Mouse (Mus musculus) limb, embryonic 10.5 days (tissue): ENCODE results near the gene Arhgap42. TPM values are rescaled to one million over a fixed set of nuclear protein-coding genes. Genes with fewer than 3 reads are reported as not detected.

Experiments used
- DNase-seq: peaks from one replicate; pipeline ENCODE4 v3.0.0-alpha.2; 2017; ENCODE audit warnings: low spot score
- H3K27ac ChIP-seq: fragments of 300-500 bp; sonication (generic); 2 replicates; pipeline ENCODE4 v1.5.1; 2016; ENCODE audit warnings: mild to moderate bottlenecking
- H3K27me3 ChIP-seq: fragments of 300-500 bp; sonication (generic); 2 replicates; pipeline ENCODE4 v1.6.1; 2016; ENCODE audit warnings: low read depth, mild to moderate bottlenecking; ENCODE audit not compliant: poor library complexity, severe bottlenecking
- H3K36me3 ChIP-seq: fragments of 300-500 bp; sonication (generic); 2 replicates; pipeline ENCODE4 v1.6.1; 2016; ENCODE audit warnings: mild to moderate bottlenecking, moderate library complexity
- H3K4me1 ChIP-seq: fragments of 300-500 bp; sonication (generic); 2 replicates; pipeline ENCODE4 v1.6.1; 2016
- H3K4me3 ChIP-seq: fragments of 300-500 bp; sonication (generic); 2 replicates; pipeline ENCODE4 v1.5.1; 2016; ENCODE audit warnings: mild to moderate bottlenecking, moderate library complexity
- H3K9me3 ChIP-seq: fragments of 300-500 bp; sonication (generic); replicated peaks from 2 replicates; pipeline ENCODE4 v1.6.1; 2016; ENCODE audit warnings: mild to moderate bottlenecking
- WGBS: fragments of 180-500 bp; shearing (Covaris S2); methylation state at CpG from one replicate; pipeline ENCODE4 v1.1.7; 2016; 5-methylcytosine and 5-hydroxymethylcytosine counted together
- polyA plus RNA-seq: library from polyadenylated mRNA; unstranded; fragments of >200 nt; fragmentation: Nextera tagmentation; extraction: Ambion mirVana; gene quantifications from 2 replicates; pipeline ENCODE4 v1.2.1, GENCODE M21; 2016

The Arhgap42 gene
- polyA plus RNA-seq, 1 experiment from 2014 or later, result 43.1 TPM

DNA sequence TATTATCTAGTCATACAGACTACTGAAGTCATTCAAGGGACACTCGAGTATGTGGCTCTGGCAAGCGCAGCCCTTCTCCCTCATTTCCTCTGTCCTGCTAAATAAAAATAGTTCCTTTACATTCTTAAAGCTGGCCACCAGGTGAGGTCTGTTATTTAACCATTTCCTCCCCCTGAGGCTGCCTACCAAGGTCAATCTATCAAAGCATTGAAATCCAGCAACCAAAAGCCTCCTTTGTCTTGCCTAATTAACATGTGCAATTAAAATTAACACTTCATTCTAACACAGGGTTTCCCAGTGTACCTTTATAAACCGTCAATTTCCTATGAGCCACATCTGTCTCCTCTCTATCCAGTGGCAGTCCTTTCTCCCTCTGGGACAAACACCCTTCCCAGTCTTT is 78.2 kb downstream of the Arhgap42 start:
- H3K27ac ChIP-seq, result no peak overlapping the region
- H3K4me3 ChIP-seq, result no peak overlapping the region
- DNase-seq, result no peak
- no peaks in the 10 kb centered on the region for H3K9me3 ChIP-seq
- 0 out of 2 replicates have a peak, but pooled peaks cover 2% of the 10 kb centered on the region for H3K36me3 ChIP-seq
- peaks cover 24% of the 10 kb centered on the region for H3K4me1 ChIP-seq
- WGBS, result 45% methylated on average over 3 of the region's 3 CpGs
- no peaks in the 10 kb centered on the region for H3K27me3 ChIP-seq

DNA sequence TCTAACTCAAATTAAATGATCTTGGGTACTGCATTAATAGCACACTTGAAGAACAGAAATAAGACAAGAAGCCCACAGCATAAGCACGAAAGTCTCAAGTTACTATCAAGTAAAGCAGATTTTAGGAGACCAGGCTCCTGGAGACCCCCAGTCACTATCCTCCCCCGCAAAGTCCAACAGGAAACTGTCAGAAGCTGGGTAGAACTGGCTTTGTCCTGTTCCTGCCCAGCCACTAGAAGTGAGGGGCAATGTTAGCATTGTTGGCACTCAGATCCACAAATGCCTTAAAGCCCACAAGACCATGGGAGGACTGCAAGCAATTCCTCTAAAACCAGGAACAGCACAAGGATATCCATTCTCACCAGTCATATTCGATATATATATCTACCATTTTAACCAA is 80.7 kb downstream of the Arhgap42 start:
- no peaks in the 10 kb centered on the region for H3K27me3 ChIP-seq
- WGBS, result 93% methylated on average over 3 of the region's 3 CpGs
- H3K4me3 ChIP-seq, result no peak overlapping the region
- H3K27ac ChIP-seq, result no peak overlapping the region
- no peaks in the 10 kb centered on the region for H3K9me3 ChIP-seq
- 0 out of 2 replicates have a peak, but pooled peaks cover 2% of the 10 kb centered on the region for H3K36me3 ChIP-seq
- no peak for DNase-seq
- peaks cover 24% of the 10 kb centered on the region for H3K4me1 ChIP-seq

DNA sequence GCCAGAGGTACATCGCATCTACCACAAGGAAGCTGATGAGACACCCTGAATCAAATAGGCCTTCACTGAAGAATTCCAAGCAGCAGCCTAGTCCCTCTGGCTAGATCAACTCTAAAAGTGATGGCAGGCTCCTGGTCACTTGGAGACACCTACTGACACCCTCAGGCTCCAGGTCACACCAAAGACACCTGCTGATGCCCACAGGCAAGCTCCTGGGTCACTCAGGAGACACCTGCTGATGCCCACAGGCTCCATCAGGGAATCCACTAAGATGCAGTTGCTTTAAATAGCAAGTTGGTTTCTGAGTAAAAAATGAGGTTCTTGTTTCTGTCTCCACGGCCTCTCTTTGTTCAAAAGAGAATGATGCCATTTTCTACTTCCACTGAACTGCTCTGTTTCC is 81.5 kb downstream of the Arhgap42 start:
- no peak for DNase-seq
- H3K27me3 ChIP-seq, result no peaks in the 10 kb centered on the region
- H3K4me1 ChIP-seq, result peaks cover 24% of the 10 kb centered on the region
- 88% methylated on average over 2 of the region's 2 CpGs for WGBS
- no peak overlapping the region for H3K4me3 ChIP-seq
- no peaks in the 10 kb centered on the region for H3K9me3 ChIP-seq
- no peaks in the 10 kb centered on the region for H3K36me3 ChIP-seq
- H3K27ac ChIP-seq, result no peak overlapping the region

DNA sequence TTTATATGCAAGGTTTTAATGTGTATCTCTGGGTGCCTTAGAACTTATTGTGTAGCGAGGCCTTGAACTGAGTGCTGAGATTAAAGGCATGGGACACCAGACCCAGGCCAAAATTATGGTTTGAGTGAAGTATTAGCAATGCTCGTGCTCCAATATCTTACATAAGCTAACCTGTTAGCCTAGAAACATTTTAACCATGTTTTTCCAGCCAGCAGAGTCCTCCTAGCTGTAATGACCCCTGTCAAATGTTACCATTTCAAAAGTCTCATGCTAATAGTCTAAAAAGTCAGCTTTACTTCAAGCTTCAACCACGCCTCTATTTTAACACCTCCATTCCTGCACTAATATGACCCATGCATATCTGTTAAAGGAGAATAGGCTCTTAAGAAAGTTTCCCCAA is 84.3 kb downstream of the Arhgap42 start:
- Histone ChIP-seq H3K27me3 (no peaks in the 10 kb centered on the region), H3K4me3 (no peak overlapping the region), H3K9me3 (no peaks in the 10 kb centered on the region), H3K4me1 (peaks cover 11% of the 10 kb centered on the region), H3K27ac (no peak overlapping the region), H3K36me3 (no peaks in the 10 kb centered on the region)
- DNase-seq, result no peak
- WGBS, result 93% methylated on average over 3 of the region's 3 CpGs

DNA sequence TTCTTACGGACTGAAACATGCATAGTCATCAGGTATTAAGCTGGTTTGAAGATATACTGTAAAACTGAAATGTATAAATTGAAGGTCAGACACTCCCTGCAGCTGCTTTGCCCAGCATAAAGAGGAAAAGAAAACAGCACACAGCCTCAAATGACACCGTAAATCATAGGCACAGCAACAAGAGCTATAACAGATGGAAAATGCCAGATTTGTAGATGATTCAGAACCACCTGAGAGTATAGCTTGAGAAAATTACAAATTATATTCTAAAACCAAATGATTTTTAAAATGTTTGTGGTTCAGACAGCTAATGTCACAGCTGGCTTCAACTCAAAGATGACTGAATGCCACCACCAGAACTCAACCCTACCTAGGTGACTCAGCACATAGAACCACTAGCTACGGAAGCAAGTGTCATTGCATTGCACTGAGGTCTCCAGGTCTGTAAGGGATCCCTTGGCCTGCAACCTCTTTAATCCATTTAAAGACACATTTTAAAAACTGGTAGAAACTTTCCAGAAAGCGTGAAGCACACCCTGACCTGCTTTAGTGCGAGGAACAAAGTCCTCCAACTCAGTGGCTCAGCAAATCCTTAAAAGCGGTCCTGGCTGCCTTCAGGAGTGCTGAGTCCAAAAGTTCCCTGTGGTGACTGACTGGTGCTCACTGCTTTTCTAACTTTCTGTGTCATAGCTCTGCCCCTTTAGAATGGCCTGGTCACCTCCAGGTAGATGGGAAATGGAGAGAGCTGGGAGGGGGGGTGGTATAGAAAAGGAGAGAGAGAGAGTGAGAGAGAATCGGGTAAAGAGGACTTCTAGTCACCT is 94.4 kb downstream of the Arhgap42 start:
- Histone ChIP-seq H3K4me3 (no peak overlapping the region), H3K9me3 (no peaks in the 10 kb centered on the region), H3K36me3 (no peaks in the 10 kb centered on the region), H3K27me3 (no peaks in the 10 kb centered on the region), H3K4me1 (peaks cover 48% of the 10 kb centered on the region), H3K27ac (no peak overlapping the region)
- DNase-seq, result no peak
- 94% methylated on average over 7 of the region's 7 CpGs for WGBS

DNA sequence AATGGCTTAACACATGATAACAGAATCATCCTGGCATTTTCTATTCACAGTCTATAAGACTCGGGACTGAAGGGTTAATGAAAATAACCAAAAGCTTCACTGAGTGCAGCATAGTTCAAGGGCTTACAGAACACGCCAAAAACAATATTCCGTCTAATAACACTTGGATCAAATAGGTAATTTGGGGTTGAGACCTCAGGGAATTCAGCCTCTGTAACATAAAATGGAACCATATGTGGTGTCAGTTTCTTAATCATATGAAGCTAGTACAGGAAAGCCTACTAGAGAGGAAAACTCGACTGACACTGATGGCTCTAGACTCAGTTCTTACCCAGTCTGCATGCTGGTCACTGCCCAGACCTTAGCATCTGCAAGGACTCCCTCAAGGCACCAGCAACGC is 95.8 kb downstream of the Arhgap42 start:
- Histone ChIP-seq H3K27me3 (no peaks in the 10 kb centered on the region), H3K36me3 (no peaks in the 10 kb centered on the region), H3K27ac (no peak overlapping the region; the same call in 1 of the 2 replicates), H3K9me3 (no peaks in the 10 kb centered on the region), H3K4me3 (no peak overlapping the region), H3K4me1 (peaks cover 45% of the 10 kb centered on the region)
- no peak for DNase-seq
- 49% methylated on average over 5 of the region's 5 CpGs for WGBS

DNA sequence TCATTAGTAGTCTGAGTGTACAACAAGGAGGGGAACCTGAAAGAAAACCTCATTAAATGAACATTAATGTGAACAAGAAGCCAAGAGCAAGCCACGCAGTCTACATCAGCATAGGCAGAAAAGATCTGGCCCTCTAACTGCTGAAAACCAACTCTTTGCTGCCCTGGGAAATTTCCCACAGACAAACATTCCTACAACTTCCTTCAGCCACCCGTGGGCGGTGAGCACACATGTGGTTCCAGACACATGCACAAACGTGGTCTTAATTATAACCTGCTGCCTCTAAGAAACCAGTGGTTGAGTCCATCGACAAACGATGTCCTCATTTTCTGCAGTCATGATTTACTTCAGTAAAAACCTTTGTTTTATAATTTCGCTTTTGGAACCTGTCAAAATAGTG is 96.3 kb downstream of the Arhgap42 start:
- H3K4me3 ChIP-seq, result no peak overlapping the region
- no peaks in the 10 kb centered on the region for H3K9me3 ChIP-seq
- peaks cover 45% of the 10 kb centered on the region for H3K4me1 ChIP-seq
- peak; percentile 48 for DNase-seq
- H3K27me3 ChIP-seq, result no peaks in the 10 kb centered on the region
- H3K36me3 ChIP-seq, result no peaks in the 10 kb centered on the region
- 42% methylated on average over 7 of the region's 7 CpGs for WGBS
- peak overlapping the region; percentile 59; the same call in 1 of the 2 replicates for H3K27ac ChIP-seq

DNA sequence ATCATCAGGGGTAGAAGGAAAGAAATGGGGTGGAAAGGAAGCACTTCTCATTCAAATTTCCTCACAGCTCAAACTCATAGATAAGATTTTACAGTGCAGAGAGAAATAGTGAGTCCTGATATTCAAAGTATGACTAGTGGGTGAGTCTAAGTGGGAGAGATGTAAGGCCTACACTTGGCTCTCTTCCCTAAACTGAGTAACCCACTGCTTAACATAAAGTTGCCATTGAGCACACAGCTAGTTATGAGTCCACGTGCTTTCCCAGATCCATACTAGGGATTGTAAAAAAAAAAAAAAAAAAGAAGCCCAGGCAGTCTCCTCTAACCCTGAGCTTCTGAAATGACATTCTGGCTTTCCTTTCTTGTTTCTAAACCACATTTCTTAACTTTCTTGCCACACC is 96.8 kb downstream of the Arhgap42 start:
- H3K4me3 ChIP-seq, result no peak overlapping the region
- H3K9me3 ChIP-seq, result no peaks in the 10 kb centered on the region
- peaks cover 45% of the 10 kb centered on the region for H3K4me1 ChIP-seq
- no peaks in the 10 kb centered on the region for H3K27me3 ChIP-seq
- DNase-seq, result no peak
- peak overlapping the region; percentile 59; the same call in 1 of the 2 replicates for H3K27ac ChIP-seq
- H3K36me3 ChIP-seq, result no peaks in the 10 kb centered on the region
- WGBS, result 69% methylated on average over 1 of the region's 1 CpGs

DNA sequence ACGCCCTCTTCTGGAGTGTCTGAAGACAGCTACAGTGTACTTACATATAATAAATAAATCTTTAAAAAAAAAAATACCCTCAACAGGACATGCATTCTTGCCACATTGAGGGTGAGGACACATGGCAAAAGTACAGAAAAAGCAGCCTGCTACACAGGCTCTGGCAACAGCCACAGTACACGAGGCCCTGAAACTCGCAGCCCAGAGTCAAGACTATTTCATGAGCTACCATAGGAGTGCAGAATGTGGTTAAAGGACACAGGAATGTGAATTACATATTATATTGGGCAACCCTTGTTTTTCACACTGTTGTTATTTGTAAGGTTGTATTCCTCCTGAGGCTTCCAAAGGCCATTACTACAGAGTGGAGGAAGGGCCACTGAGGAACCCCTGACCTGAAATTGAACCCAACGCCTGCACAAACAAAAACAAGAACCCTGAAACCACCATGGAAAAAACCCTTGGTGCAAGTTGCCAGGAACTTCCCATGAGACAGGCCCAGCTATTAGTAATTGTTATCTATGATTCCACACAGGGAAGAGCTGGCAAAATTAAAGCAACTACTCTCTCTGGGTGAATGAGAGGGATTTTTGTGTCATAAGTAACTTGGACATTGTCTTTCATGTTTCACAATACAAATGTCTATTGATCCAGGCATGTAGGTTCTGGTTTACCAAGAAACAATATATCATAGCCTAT is 109.8 kb downstream of the Arhgap42 start:
- Histone ChIP-seq H3K4me1 (peaks cover 24% of the 10 kb centered on the region), H3K27ac (no peak overlapping the region), H3K9me3 (no peaks in the 10 kb centered on the region), H3K27me3 (no peaks in the 10 kb centered on the region), H3K4me3 (no peak overlapping the region), H3K36me3 (no peaks in the 10 kb centered on the region)
- no peak for DNase-seq
- 93% methylated on average over 4 of the region's 4 CpGs for WGBS

DNA sequence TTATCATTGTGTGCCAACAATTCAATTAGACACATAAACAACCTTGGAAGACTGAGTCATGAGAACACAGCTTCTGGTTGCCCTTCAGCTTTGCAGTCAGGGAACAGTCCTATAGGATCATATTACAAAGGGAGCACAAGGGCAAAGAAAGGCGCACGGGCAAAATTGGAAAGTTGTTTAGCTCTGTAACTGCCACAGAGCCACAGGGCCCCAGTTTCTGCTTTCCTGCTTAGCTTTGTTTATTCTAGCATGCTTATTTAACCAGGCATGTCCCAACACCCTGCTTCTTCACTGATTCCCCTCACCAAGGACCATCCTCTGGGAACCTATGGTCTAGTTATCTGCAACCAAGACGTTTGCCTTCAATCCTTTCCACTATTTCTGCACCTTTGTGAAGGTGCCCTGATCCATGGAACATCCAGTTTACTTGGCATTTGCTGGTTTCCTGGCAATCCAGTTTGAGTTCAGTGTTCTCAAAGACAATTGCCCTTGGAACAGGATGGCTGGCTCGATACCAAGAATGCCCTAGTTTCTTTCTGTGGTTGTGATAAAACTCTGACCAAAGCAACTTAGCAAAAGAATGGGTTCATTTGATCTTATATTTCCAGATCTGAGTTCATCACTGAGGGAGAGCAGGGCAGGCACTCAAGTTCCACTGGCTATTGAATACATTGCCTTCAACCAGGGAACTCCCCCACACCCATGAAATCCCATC is 111.7 kb downstream of the Arhgap42 start:
- Histone ChIP-seq H3K4me3 (no peak overlapping the region), H3K9me3 (no peaks in the 10 kb centered on the region), H3K36me3 (no peaks in the 10 kb centered on the region), H3K27ac (peak overlapping the region; percentile 75), H3K27me3 (no peaks in the 10 kb centered on the region), H3K4me1 (peaks cover 24% of the 10 kb centered on the region)
- DNase-seq, result no peak
- WGBS, result 21% methylated on average over 4 of the region's 4 CpGs

DNA sequence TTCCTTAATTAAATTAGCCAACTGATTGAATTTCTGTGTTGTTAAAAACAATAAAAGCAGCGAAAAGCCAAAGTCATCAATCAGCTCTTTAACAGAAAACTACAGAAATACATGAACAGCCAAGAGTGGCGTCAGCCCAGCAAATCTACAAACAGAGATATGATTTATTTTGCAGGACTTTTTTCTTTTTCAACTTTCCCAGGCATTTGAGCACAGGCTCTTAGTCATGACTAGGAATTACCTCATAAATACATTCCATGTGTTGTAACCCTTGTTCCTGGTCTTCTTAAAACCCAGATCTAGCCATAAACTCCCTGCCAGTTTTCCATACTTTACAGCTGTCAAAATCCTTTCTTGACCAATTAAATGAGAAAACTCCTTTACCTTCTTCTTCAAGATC is 114.7 kb downstream of the Arhgap42 start:
- 69% methylated on average over 2 of the region's 2 CpGs for WGBS
- peaks cover 24% of the 10 kb centered on the region for H3K4me1 ChIP-seq
- H3K4me3 ChIP-seq, result no peak overlapping the region
- H3K9me3 ChIP-seq, result no peaks in the 10 kb centered on the region
- no peak overlapping the region for H3K27ac ChIP-seq
- H3K36me3 ChIP-seq, result no peaks in the 10 kb centered on the region
- no peak for DNase-seq
- no peaks in the 10 kb centered on the region for H3K27me3 ChIP-seq

DNA sequence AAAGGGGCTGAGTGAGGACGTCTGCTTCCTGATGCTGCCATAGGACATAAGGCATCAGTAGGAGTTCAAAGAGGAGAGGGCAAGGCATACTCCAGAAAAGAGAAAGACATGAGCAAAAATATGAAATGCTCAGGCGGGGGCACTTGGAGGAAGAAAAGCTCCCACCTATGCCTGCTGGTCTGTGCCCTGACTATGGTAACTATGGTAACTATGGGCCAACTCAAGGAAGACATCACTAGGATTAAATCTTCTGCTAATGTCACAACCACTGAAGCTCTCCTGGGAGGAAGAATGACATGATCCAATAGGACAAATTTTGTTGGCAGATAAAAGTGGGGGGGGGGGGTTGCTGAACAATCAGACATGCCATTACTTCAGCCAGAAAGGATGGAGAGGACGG is 124.6 kb downstream of the Arhgap42 start:
- Histone ChIP-seq H3K27me3 (no peaks in the 10 kb centered on the region), H3K9me3 (no peaks in the 10 kb centered on the region), H3K27ac (no peak overlapping the region), H3K36me3 (0 out of 2 replicates have a peak, but pooled peaks cover 3% of the 10 kb centered on the region), H3K4me3 (no peak overlapping the region), H3K4me1 (peaks cover 10% of the 10 kb centered on the region; the same call in 1 of the 2 replicates)
- WGBS, result 89% methylated on average over 3 of the region's 3 CpGs
- no peak for DNase-seq

DNA sequence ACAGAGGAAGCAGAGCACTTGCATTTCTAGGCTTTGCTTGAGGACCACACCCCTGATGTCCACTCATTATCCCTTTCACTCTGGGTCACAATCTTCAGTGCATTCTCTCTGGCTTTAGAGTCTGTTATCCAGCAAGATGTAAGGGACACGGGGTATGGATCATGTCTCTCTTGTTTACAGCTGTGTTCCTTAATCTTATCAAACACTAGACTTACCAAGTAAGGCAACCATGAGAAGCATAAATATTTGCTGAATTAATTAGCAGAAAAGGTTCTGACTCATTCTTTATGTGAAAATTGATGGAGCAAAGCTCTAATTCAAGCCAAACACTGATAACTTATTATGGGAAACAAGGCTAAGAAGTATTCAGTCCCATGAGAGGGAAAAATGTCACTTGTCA is 125.1 kb downstream of the Arhgap42 start:
- Histone ChIP-seq H3K27ac (no peak overlapping the region), H3K4me1 (peaks cover 10% of the 10 kb centered on the region; the same call in 1 of the 2 replicates), H3K27me3 (no peaks in the 10 kb centered on the region), H3K9me3 (no peaks in the 10 kb centered on the region), H3K4me3 (no peak overlapping the region), H3K36me3 (0 out of 2 replicates have a peak, but pooled peaks cover 3% of the 10 kb centered on the region)
- 91% methylated on average over 1 of the region's 1 CpGs for WGBS
- DNase-seq, result no peak
